Mouse (Mus musculus): Measurements from ENCODE around the gene Anxa6.
"Not testable (repeated sequence)": the region's sequence is repeated elsewhere in the genome, so short reads cannot be mapped to it uniquely, and the experiment has no call there.

The Anxa6 gene

GRCm38 (mm10) chr11:54961164-54961850 is 71.9 kb downstream of the Anxa6 start:
- no peak for DNase-seq (ENCODE audit: low spot score in 2 of 2)

GRCm38 (mm10) chr11:54960251-54960650 is 73.0 kb downstream of the Anxa6 start:
- no peak for DNase-seq (ENCODE audit: low spot score in 2 of 2)

- DNase-seq (ENCODE audit: low spot score in 2 of 2): no peak
Measured at GRCm38 (mm10) chr11:54958571-54959073, 74.6 kb downstream of the Anxa6 start.

GRCm38 (mm10) chr11:54957708-54958107 is 75.5 kb downstream of the Anxa6 start:
- not testable (repeated sequence) for DNase-seq (ENCODE audit: low spot score in 2 of 2)

GRCm38 (mm10) chr11:54956912-54957311 is 76.3 kb downstream of the Anxa6 start:
- no peak for DNase-seq (ENCODE audit: low spot score in 2 of 2)

GRCm38 (mm10) chr11:54955735-54956480 is 77.3 kb downstream of the Anxa6 start:
- DNase-seq (ENCODE audit: low spot score in 2 of 2): peak; percentile 98 to 99

- not testable (repeated sequence) for DNase-seq (ENCODE audit: low spot score in 2 of 2)
Measured at GRCm38 (mm10) chr11:54955400-54955734, 77.9 kb downstream of the Anxa6 start.

GRCm38 (mm10) chr11:54954716-54955115 is 78.5 kb downstream of the Anxa6 start:
- DNase-seq (ENCODE audit: low spot score in 2 of 2): no peak

GRCm38 (mm10) chr11:54953993-54954446 is 79.2 kb downstream of the Anxa6 start:
- no peak for DNase-seq (ENCODE audit: low spot score in 2 of 2)

- no peak for DNase-seq (ENCODE audit: low spot score in 2 of 2)
Measured at GRCm38 (mm10) chr11:54952651-54953050, 80.6 kb downstream of the Anxa6 start.

- DNase-seq (ENCODE audit: low spot score in 2 of 2): no peak
Measured at GRCm38 (mm10) chr11:54950684-54951083, 82.6 kb downstream of the Anxa6 start.

- DNase-seq (ENCODE audit: low spot score in 2 of 2): no peak
Measured at GRCm38 (mm10) chr11:54949717-54950116, 83.5 kb downstream of the Anxa6 start.

- no peak for DNase-seq (ENCODE audit: low spot score in 2 of 2)
Measured at GRCm38 (mm10) chr11:54944702-54945101, 88.5 kb downstream of the Anxa6 start.

GRCm38 (mm10) chr11:54940056-54940455 is 93.2 kb downstream of the Anxa6 start:
- DNase-seq (ENCODE audit: low spot score in 2 of 2): no peak

- DNase-seq (ENCODE audit: low spot score in 2 of 2): no peak
Measured at GRCm38 (mm10) chr11:54939501-54939900, 93.7 kb downstream of the Anxa6 start.

- no peak for DNase-seq (ENCODE audit: low spot score in 2 of 2)
Measured at GRCm38 (mm10) chr11:54936771-54937140, 96.5 kb downstream of the Anxa6 start.

- peak; percentile 33 to 62 for DNase-seq (ENCODE audit: low spot score in 2 of 2)
Measured at GRCm38 (mm10) chr11:54936035-54936770, 97.0 kb downstream of the Anxa6 start.

GRCm38 (mm10) chr11:54934198-54934597 is 99.0 kb downstream of the Anxa6 start:
- no peak for DNase-seq (ENCODE audit: low spot score in 2 of 2)

- DNase-seq (ENCODE audit: low spot score in 2 of 2): no peak
Measured at GRCm38 (mm10) chr11:54932540-54932939, 100.7 kb downstream of the Anxa6 start.

GRCm38 (mm10) chr11:54931405-54932093 is 101.7 kb downstream of the Anxa6 start:
- no peak for DNase-seq (ENCODE audit: low spot score in 2 of 2)

GRCm38 (mm10) chr11:54930318-54930979 is 102.8 kb downstream of the Anxa6 start:
- no peak for DNase-seq (ENCODE audit: low spot score in 2 of 2)

Measured in urinary bladder, postnatal 36 days (tissue).